Mouse (Mus musculus) R1 (cell line): ENCODE measurements around the gene Olfr1375.
A peak's percentile ranks its signal among the peaks of the same experiment; 100 is the strongest.
"Not testable (repeated sequence)": the region's sequence is repeated elsewhere in the genome, so short reads cannot be mapped to it uniquely, and the experiment has no call there.

ENCODE experiments used
- DNase-seq: peaks from one replicate; pipeline ENCODE4 v3.0.0-alpha.2; 2018; ENCODE audit warnings: low read depth, low spot score

Gene Olfr1375

GRCm38 (mm10) chr11:51047809-51048208 is at the start of gene Olfr1375:
Gene Olfr1375 (plus strand): TSS chr11:51048109.
- DNase-seq, result not testable (repeated sequence)

- no peak for DNase-seq
These were observed 44.6 kb upstream of the Olfr1375 start, which contains the start of gene Olfr51 for GRCm38 (mm10) chr11:51003296-51003695. Gene Olfr51 (plus strand): TSS chr11:51003596.

- DNase-seq, result no peak
These were observed 36.1 kb upstream of the Olfr1375 start for GRCm38 (mm10) chr11:51011821-51012220.

GRCm38 (mm10) chr11:51013936-51014335 is 34.0 kb upstream of the Olfr1375 start, which contains the start of gene Olfr54:
Gene Olfr54 (plus strand): TSS chr11:51014236.
- DNase-seq, result no peak

GRCm38 (mm10) chr11:51016341-51016740 is 31.6 kb upstream of the Olfr1375 start:
- no peak for DNase-seq

- DNase-seq, result not testable (repeated sequence)
These were observed 21.1 kb upstream of the Olfr1375 start for GRCm38 (mm10) chr11:51026811-51027210.

GRCm38 (mm10) chr11:51029381-51029780 is 18.5 kb upstream of the Olfr1375 start:
- not testable (repeated sequence) for DNase-seq

- DNase-seq, result no peak
These were observed 17.7 kb upstream of the Olfr1375 start for GRCm38 (mm10) chr11:51030225-51030624.

GRCm38 (mm10) chr11:51032851-51033250 is 15.1 kb upstream of the Olfr1375 start:
- peak; percentile 61 for DNase-seq

GRCm38 (mm10) chr11:51034141-51034540 is 13.8 kb upstream of the Olfr1375 start:
- DNase-seq, result not testable (repeated sequence)

- no peak for DNase-seq
These were observed 12.0 kb upstream of the Olfr1375 start for GRCm38 (mm10) chr11:51035951-51036350.

GRCm38 (mm10) chr11:51044776-51045175 is 3.1 kb upstream of the Olfr1375 start:
- not testable (repeated sequence) for DNase-seq

GRCm38 (mm10) chr11:51051678-51052077 is 3.8 kb downstream of the Olfr1375 start:
- DNase-seq, result no peak

GRCm38 (mm10) chr11:51053230-51053629 is 5.3 kb downstream of the Olfr1375 start:
- peak; percentile 47 for DNase-seq

- DNase-seq, result peak; percentile 73
These were observed 11.3 kb downstream of the Olfr1375 start, which contains the start of gene Zfp354a for GRCm38 (mm10) chr11:51059151-51059571. Gene Zfp354a (plus strand): TSS chr11:51059257.

- DNase-seq, result no peak
These were observed 11.7 kb downstream of the Olfr1375 start for GRCm38 (mm10) chr11:51059640-51060039.

GRCm38 (mm10) chr11:51060981-51061380 is 13.1 kb downstream of the Olfr1375 start:
- no peak for DNase-seq

- DNase-seq, result no peak
These were observed 15.4 kb downstream of the Olfr1375 start for GRCm38 (mm10) chr11:51063276-51063675.

- DNase-seq, result no peak
These were observed 15.9 kb downstream of the Olfr1375 start for GRCm38 (mm10) chr11:51063841-51064240.

- peak; percentile 83 for DNase-seq
These were observed 36.6 kb downstream of the Olfr1375 start for GRCm38 (mm10) chr11:51084527-51084926.

GRCm38 (mm10) chr11:51085269-51085668 is 37.4 kb downstream of the Olfr1375 start:
- DNase-seq, result no peak
